Mouse (Mus musculus): ENCODE results near the gene Hexim1. TPM values are rescaled to one million over a fixed set of nuclear protein-coding genes. Genes with fewer than 3 reads are reported as not detected.

The Hexim1 gene
- total RNA-seq, 2 experiments from 2014 or later = 46.5 to 50.8 TPM

- no peak for DNase-seq (ENCODE audit: low spot score in 2 of 2)
- intact Hi-C loops (cut with DNase I) = no loop called here
Observed at GRCm38 (mm10) chr11:103141944-103142255, 25.9 kb downstream of the Hexim1 start.

- DNase-seq (ENCODE audit: low spot score in 2 of 2) = peak; percentile 86 to 96
- intact Hi-C loops (cut with DNase I) = no loop called here
Observed at GRCm38 (mm10) chr11:103142441-103143182, 26.6 kb downstream of the Hexim1 start.

GRCm38 (mm10) chr11:103144309-103145285 lies 28.6 kb downstream of the Hexim1 start:
- intact Hi-C loops (cut with DNase I) = no loop called here
- no peak for DNase-seq (ENCODE audit: low spot score in 2 of 2)

- intact Hi-C loops (cut with DNase I) = no loop called here
- DNase-seq (ENCODE audit: low spot score in 2 of 2) = no peak
Observed at GRCm38 (mm10) chr11:103146386-103146785, 30.4 kb downstream of the Hexim1 start.

GRCm38 (mm10) chr11:103147766-103148165 lies 31.7 kb downstream of the Hexim1 start:
- intact Hi-C loops (cut with DNase I) = no loop called here
- no peak for DNase-seq (ENCODE audit: low spot score in 2 of 2)

- intact Hi-C loops (cut with DNase I) = loop anchor here (10.0 kb wide), 1 partner anchor 405 kb away; no protein-coding TSS in a partner anchor
- no peak for DNase-seq (ENCODE audit: low spot score in 2 of 2)
Observed at GRCm38 (mm10) chr11:103149771-103150170, 33.7 kb downstream of the Hexim1 start.

- intact Hi-C loops (cut with DNase I) = loop anchor here (1.0 to 10.0 kb wide), 3 partner anchors 42 to 396 kb away; no protein-coding TSS in a partner anchor
- peak; percentile 91 to 94 for DNase-seq (ENCODE audit: low spot score in 2 of 2)
Observed at GRCm38 (mm10) chr11:103158621-103159478, 42.8 kb downstream of the Hexim1 start.

- intact Hi-C loops (cut with DNase I) = no loop called here
Observed at GRCm38 (mm10) chr11:103160738-103161137, 44.7 kb downstream of the Hexim1 start.

GRCm38 (mm10) chr11:103161449-103161848 lies 45.4 kb downstream of the Hexim1 start:
- intact Hi-C loops (cut with DNase I) = no loop called here
- DNase-seq (ENCODE audit: low spot score in 2 of 2) = no peak

More at GRCm38 (mm10) chr11:103160738-103161137, 44.7 kb downstream of the Hexim1 start:
- no peak for DNase-seq (ENCODE audit: low spot score in 2 of 2)

- intact Hi-C loops (cut with DNase I) = no loop called here
- no peak for DNase-seq (ENCODE audit: low spot score in 2 of 2)
Observed at GRCm38 (mm10) chr11:103162132-103162531, 46.1 kb downstream of the Hexim1 start.

- intact Hi-C loops (cut with DNase I) = no loop called here
Observed at GRCm38 (mm10) chr11:103164391-103164790, 48.4 kb downstream of the Hexim1 start.

GRCm38 (mm10) chr11:103168690-103169390 lies 52.8 kb downstream of the Hexim1 start:
- intact Hi-C loops (cut with DNase I) = loop anchor here (1.0 to 5.0 kb wide), 2 partner anchors 63 to 156 kb away; no protein-coding TSS in a partner anchor
- peak; percentile 73 to 85 for DNase-seq (ENCODE audit: low spot score in 2 of 2)

More at GRCm38 (mm10) chr11:103164391-103164790, 48.4 kb downstream of the Hexim1 start:
- DNase-seq (ENCODE audit: low spot score in 2 of 2) = no peak

Other genes starting within 250 kb of the Hexim1 start
- gene Eftud2, start 235.2 kb upstream of the Hexim1 start, total RNA-seq (2021) = 100 to 1,000 TPM; 108 to 116 TPM
- 1 to 10 TPM; 1.7 to 2.7 TPM for gene Ccdc103, start 235.0 kb upstream of the Hexim1 start, total RNA-seq (2021)
- gene Fam187a, start 231.1 kb upstream of the Hexim1 start, total RNA-seq (2021) = under 1 TPM in 1 of 2 experiments, not detected in 1; 0.27 TPM
- gene Gfap, start 215.3 kb upstream of the Hexim1 start, total RNA-seq (2021) = 100 to 1,000 TPM; 118 to 122 TPM
- gene Kif18b, start 191.1 kb upstream of the Hexim1 start, total RNA-seq (2021) = under 1 TPM; 0.28 to 0.41 TPM
- gene C1ql1, start 169.5 kb upstream of the Hexim1 start, total RNA-seq (2021) = 10 to 100 TPM; 16.4 to 17.4 TPM
- gene Nmt1, start 88.0 kb upstream of the Hexim1 start, total RNA-seq (2021) = 100 to 1,000 TPM; 122 to 124 TPM
- 10 to 100 TPM; 67.7 to 68.1 TPM for gene Dcakd, start 87.9 kb upstream of the Hexim1 start, total RNA-seq (2021)
- 10 to 100 TPM; 13.3 to 13.8 TPM for gene Plcd3, start 14.6 kb upstream of the Hexim1 start, total RNA-seq (2021)
- gene Acbd4, start 14.5 kb upstream of the Hexim1 start, total RNA-seq (2021) = 10 to 100 TPM; 68.9 to 70.7 TPM
- gene Hexim2, start 16.2 kb downstream of the Hexim1 start, total RNA-seq (2021) = 10 to 100 TPM; 11.7 to 13.6 TPM
- 100 to 1,000 TPM; 146 to 197 TPM for gene Fmnl1, start 54.9 kb downstream of the Hexim1 start, total RNA-seq (2021)
- 1 to 10 TPM; 1.5 to 2.4 TPM for gene 1700023F06Rik, start 92.3 kb downstream of the Hexim1 start, total RNA-seq (2021)
- gene Spata32, start 102.2 kb downstream of the Hexim1 start, total RNA-seq (2021) = 1 to 10 TPM; 1.3 to 1.4 TPM
- gene Map3k14, start 151.2 kb downstream of the Hexim1 start, total RNA-seq (2021) = 1 to 10 TPM; 4.1 to 4.3 TPM
- gene Arhgap27, start 247.5 kb downstream of the Hexim1 start, total RNA-seq (2021) = 10 to 100 TPM in 1 of 2 experiments, 1 to 10 TPM in 1; 7.9 to 12.4 TPM

All from left cerebral cortex, postnatal 25 days (tissue).